Mouse (Mus musculus): ENCODE data around the gene Stxbp5. TPM values are rescaled to one million over a fixed set of nuclear protein-coding genes. Genes with fewer than 3 reads are reported as not detected.
A peak's percentile ranks its signal among the peaks of the same experiment; 100 is the strongest.

The Stxbp5 gene
- polyA plus RNA-seq, 1 experiment = 43.0 TPM

- no peak for DNase-seq (ENCODE audit: extremely low spot score in 1 of 2, low spot score in 1 of 2)
Observed at GRCm38 (mm10) chr10:9763831-9764230, 137.0 kb downstream of the Stxbp5 start.

GRCm38 (mm10) chr10:9760264-9760663 is 140.6 kb downstream of the Stxbp5 start:
- no peak for DNase-seq (ENCODE audit: extremely low spot score in 1 of 2, low spot score in 1 of 2)

GRCm38 (mm10) chr10:9756546-9756945 is 144.3 kb downstream of the Stxbp5 start:
- DNase-seq (ENCODE audit: extremely low spot score in 1 of 2, low spot score in 1 of 2) = no peak

- DNase-seq (ENCODE audit: extremely low spot score in 1 of 2, low spot score in 1 of 2) = peak; percentile 66 to 93
Observed at GRCm38 (mm10) chr10:9754893-9755541, 145.9 kb downstream of the Stxbp5 start.

- DNase-seq (ENCODE audit: extremely low spot score in 1 of 2, low spot score in 1 of 2) = no peak
Observed at GRCm38 (mm10) chr10:9733861-9734260, 167.0 kb downstream of the Stxbp5 start.

- no peak for DNase-seq (ENCODE audit: extremely low spot score in 1 of 2, low spot score in 1 of 2)
Observed at GRCm38 (mm10) chr10:9732065-9732749, 168.7 kb downstream of the Stxbp5 start.

GRCm38 (mm10) chr10:9722519-9723303 is 178.2 kb downstream of the Stxbp5 start:
- no peak for DNase-seq (ENCODE audit: extremely low spot score in 1 of 2, low spot score in 1 of 2)

GRCm38 (mm10) chr10:9720027-9720426 is 180.9 kb downstream of the Stxbp5 start:
- DNase-seq (ENCODE audit: extremely low spot score in 1 of 2, low spot score in 1 of 2) = no peak

- no peak for DNase-seq (ENCODE audit: extremely low spot score in 1 of 2, low spot score in 1 of 2)
Observed at GRCm38 (mm10) chr10:9718086-9718485, 182.8 kb downstream of the Stxbp5 start.

Other genes with a start within 250 kb of the Stxbp5 start
- 4.8 and 5.4 TPM in 2 replicates for gene Samd5, start 225.9 kb downstream of the Stxbp5 start, polyA plus RNA-seq (2012; rRNA removed)